Mouse (Mus musculus) gastrocnemius, postnatal 14 days (tissue): ENCODE measurements around the gene Spaca4. TPM values are rescaled to one million over a fixed set of nuclear protein-coding genes. Genes with fewer than 3 reads are reported as not detected.

ENCODE experiments used
- DNase-seq: peaks from one replicate; pipeline ENCODE4 v3.0.0; 2021; ENCODE audit warnings: mixed read lengths
- intact Hi-C: fragments of 180-260 bp; cut with DNase I; formaldehyde crosslinking; loops from one replicate; pipeline ENCODE4 v1.15.1; 2025; ENCODE audit warnings: low total_unique reads
- total RNA-seq, 2 experiments: library from RNA; stranded (reverse); gene quantifications; 2 replicates each; pipeline ENCODE4 v1.2.3; 2021

Spaca4 gene
- total RNA-seq, 2 experiments from 2014 or later, result not detected

GRCm38 (mm10) chr7:45703521-45704033 lies 22.0 kb downstream of the Spaca4 start:
- DNase-seq, result no peak
- intact Hi-C loops, result no loop called here

GRCm38 (mm10) chr7:45702809-45703520 lies 22.6 kb downstream of the Spaca4 start:
- intact Hi-C loops, result no loop called here
- no peak for DNase-seq

- intact Hi-C loops, result no loop called here
- DNase-seq, result no peak
Measured at GRCm38 (mm10) chr7:45702316-45702715, 23.3 kb downstream of the Spaca4 start.

DNA sequence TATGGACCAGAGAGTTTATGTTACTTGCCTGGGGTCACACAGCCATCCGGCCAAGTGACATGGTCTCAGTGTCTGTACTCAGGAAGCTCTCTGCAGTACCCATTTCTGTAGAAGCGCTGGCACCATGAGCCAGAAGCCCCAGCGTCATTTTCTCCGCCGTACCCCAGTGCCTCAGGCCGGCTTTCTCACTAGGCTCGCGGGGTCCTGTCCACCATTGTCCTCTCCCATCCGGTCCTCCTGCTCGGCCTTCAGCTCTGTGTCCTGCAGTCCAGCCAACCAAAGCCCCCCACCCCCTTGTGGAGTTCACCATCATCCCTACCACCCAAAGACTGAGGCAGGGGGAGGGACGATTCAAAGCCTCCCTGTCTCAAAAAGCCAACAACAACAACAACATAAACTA lies 24.0 kb downstream of the Spaca4 start:
- intact Hi-C loops, result no loop called here

DNA sequence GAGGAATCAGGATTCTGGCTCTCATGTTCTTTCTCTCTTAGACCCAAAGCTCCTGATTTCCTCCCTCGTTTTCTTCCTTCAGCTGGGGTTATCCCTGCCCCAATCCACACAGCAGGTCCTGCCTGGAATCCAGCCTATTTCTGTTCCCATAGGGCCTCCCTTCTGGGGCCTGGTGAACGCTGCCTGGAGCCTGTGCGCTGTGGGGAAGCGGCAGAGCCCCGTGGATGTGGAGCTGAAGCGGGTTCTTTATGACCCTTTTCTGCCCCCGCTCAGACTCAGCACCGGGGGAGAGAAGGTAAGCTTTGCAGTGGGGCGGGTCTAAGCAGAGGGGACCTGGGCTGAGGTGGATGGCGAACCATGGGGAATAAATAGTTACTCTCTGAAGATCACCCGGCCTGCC lies 24.5 kb downstream of the Spaca4 start:
- intact Hi-C loops, result no loop called here
- DNase-seq, result no peak

More for the DNA sequence above, 24.0 kb downstream of the Spaca4 start:
- DNase-seq, result no peak

GRCm38 (mm10) chr7:45700301-45701015 lies 25.2 kb downstream of the Spaca4 start:
- peak; percentile 76 for DNase-seq
- intact Hi-C loops, result no loop called here

DNA sequence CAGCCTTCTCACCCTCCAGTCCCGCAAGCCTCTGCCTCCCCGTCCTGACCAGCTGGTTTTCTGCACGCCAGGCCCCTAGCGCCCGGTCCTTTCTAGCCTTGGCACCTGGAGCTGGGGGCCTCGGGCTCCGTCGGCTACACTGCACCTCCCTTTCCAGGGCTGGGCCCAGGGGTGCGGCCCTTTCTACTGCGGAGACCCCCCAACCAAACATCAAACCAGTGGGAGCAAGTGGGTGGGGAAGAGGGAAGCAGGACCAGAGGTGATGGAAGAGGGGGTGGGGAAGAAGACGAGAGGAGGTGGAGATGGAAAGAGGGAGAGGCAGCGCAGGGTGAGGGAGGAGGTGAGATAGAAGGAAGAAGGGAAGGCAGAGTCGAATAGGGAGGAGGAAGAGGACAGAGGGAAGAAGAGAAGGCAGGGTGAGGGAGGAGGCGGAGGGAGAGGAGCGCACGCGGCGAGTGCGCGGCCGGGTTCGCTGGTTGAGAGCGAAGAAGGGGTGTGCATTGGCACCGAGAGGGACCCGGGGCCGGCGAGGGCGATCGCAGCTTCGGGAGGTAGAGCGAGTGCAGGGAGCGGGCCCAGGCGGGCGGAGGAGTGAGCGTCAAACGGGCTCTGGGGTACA lies 26.0 kb downstream of the Spaca4 start, which contains the start of gene Car11:
Gene Car11, plus strand, starts transcription at position 321 of the 619 bp plus-strand sequence.
- DNase-seq, result no peak
- intact Hi-C loops, result no loop called here

- intact Hi-C loops, result no loop called here
- DNase-seq, result no peak
Measured at GRCm38 (mm10) chr7:45697894-45698293, 27.7 kb downstream of the Spaca4 start.

- DNase-seq, result peak; percentile 2
- intact Hi-C loops, result no loop called here
Measured at GRCm38 (mm10) chr7:45695098-45695497, 30.5 kb downstream of the Spaca4 start.

DNA sequence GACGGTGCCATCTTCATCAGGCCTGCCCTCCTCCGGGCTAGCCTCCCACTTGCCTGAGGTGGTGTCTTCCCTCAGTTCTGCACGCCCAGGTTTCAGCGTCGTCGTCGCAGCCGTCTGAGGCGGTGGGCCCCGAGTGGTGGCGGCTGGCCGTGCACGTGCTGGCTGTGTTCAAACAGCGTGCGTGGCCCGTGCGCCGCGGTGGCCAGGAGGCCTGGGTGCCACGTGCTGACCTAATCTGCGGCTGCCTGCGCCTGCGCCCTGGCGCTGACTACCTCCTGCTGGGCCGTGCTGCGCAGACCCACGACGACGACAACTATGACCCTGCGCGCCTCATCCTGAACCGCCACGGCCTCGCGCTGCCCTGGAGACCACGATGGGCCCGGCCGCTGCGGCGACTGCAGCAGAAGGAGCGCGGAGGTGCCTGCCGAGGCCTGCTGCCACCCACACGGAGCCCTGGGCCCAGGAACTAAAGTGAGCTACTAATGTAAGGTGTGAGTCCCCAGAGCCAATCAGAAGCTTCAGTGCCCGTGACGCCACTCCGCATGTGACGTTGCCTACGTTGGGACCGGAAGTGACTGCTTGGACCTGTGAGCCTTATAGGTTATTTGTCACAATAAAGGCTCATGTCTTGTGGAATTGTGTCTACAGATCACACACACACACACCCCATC lies 31.6 kb downstream of the Spaca4 start, which contains the start of gene Sec1:
Gene Sec1, minus strand, starts transcription at position 482 of the 671 bp plus-strand sequence.
- peak; percentile 9 for DNase-seq
- intact Hi-C loops, result loop anchor here (5.0 kb wide), 1 partner anchor 37 kb away; no protein-coding TSS in a partner anchor

DNA sequence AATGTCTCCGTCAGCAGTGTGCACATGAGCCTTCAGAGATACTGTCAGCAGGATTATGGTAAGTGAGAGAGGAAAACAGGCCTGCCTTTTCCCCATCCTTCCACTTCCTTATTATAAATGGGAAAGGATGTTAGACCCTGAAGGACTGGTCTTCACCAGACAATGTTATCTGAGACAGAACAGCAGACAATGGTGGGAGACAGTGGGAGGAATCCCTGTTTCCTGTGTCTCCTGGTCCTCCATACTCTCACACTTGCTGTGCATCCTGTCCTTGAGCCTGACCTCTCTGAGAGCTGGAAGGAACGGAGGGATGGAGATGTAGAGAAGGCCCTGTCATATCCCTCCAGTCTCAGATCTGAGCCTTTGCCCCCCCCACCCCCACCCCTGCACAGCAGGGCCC lies 33.2 kb downstream of the Spaca4 start:
- DNase-seq, result no peak
- intact Hi-C loops, result loop anchor here (5.0 kb wide), 1 partner anchor 35 kb away; no protein-coding TSS in a partner anchor

DNA sequence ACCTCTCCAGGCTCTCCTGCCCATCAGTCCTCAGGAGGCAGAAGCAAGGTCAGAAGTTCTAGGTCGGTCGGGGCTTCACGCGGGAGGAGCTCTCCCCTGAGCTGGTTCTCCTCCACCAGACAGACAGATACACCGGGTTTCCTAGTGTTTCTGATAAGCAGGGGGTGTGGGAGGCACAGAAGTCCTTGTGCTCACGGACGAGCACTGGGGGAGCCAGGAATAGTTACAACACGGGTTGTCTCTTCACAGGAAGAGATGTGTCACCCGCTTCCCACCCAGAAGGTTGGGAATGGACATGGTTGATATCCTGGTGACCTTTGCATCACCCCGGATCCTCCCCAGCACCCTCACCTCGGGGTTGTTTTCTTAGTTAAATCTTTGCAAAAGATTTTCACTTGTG lies 35.8 kb downstream of the Spaca4 start:
- intact Hi-C loops, result loop anchor here (5.0 kb wide), 1 partner anchor 32 kb away; no protein-coding TSS in a partner anchor

GRCm38 (mm10) chr7:45689099-45689498 lies 36.5 kb downstream of the Spaca4 start:
- no peak for DNase-seq
- intact Hi-C loops, result no loop called here

More for the DNA sequence above, 35.8 kb downstream of the Spaca4 start:
- DNase-seq, result no peak

- intact Hi-C loops, result no loop called here
- DNase-seq, result no peak
Measured at GRCm38 (mm10) chr7:45686841-45687240, 38.8 kb downstream of the Spaca4 start.

DNA sequence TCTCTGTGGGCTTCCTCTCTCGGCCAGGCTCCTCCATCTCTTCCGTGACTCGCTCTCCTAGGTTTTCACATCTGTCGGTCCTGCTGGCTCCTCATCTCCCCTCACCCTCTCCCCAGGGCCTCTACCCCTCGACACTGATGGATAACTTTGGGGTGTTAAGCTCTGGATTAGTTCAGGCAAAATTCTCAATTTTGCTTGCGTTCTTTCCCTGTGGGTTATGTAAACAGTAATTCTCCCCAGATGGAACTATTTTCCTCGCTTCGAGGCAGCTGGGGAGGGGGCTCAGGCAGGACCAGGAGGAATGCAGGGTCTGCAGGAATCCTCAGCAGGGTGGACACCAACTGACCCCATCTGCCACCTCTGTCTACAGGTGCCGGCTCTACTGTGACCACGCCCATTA lies 39.8 kb downstream of the Spaca4 start:
- DNase-seq, result no peak
- intact Hi-C loops, result no loop called here

GRCm38 (mm10) chr7:45683396-45684050 lies 42.1 kb downstream of the Spaca4 start, which contains the start of gene Ntn5:
Ntn5 (plus strand) TSS chr7:45684022.
- intact Hi-C loops, result no loop called here
- DNase-seq, result no peak

- intact Hi-C loops, result no loop called here
- DNase-seq, result peak; percentile 88
Measured at GRCm38 (mm10) chr7:45682144-45683126, 43.2 kb downstream of the Spaca4 start.
